Mouse (Mus musculus) liver, embryonic 14.5 days (tissue): ENCODE results near the gene Selenoh.

Source experiments
- CTCF ChIP-seq: IDR thresholded peaks from 2 replicates; pipeline ENCODE4 v1.5.1; 2016; ENCODE audit warnings: antibody characterized with exemption, low read depth, control low read depth
- EP300 ChIP-seq: IDR thresholded peaks from 2 replicates; pipeline ENCODE4 v1.6.1; 2016; ENCODE audit warnings: antibody characterized with exemption, low read depth

DNA sequence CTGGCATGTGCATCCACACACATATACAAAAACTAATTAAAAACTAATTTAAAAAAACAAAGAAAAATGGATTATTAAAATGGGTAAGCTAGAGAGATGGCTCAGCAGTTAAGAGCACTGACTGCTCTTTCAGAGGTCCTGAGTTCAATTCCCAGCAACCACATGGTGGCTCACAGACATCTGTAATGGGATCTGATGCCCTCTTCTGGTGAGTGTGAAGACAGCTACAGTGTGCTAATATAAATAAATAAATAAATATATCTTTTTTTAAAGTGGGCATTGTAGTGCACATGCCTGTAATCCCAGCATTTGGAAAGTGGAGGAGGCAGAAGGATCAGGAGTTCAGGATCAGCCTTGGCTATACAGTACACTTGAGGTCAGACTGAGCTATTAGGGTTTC lies 17.2 kb downstream of the Selenoh start:
- peak; percentile 45 for TF ChIP-seq CTCF
- no peak for TF ChIP-seq EP300
